Mouse (Mus musculus): Measurements from ENCODE around the gene Gm43638.
A peak's percentile ranks its signal among the peaks of the same experiment; 100 is the strongest.
"Not testable (repeated sequence)": the region's sequence is repeated elsewhere in the genome, so short reads cannot be mapped to it uniquely, and the experiment has no call there.

The Gm43638 gene

DNA sequence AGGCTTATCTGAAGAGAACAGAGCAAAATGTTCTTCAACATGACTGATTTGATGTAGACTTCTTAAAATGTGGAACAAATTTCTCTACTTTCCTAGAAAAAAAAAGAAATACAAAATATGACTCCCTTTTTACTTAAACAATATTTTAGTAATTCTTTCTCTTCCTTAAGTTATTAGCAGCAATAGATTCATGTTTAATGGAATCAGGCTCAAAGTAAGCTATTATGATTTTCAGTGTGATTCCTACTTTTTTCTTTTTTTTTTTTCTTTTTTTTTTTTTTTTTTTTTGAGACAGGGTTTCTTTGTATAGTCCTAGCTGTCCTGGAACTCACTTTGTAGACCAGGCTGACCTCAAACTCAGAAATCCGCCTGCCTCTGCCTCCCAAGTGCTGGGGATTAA lies at the start of gene Gm43638:
Gene Gm43638, minus strand, starts transcription at position 101 of the 400 bp plus-strand sequence.
- not testable (repeated sequence) for DNase-seq (ENCODE audit: low read depth, low spot score)

DNA sequence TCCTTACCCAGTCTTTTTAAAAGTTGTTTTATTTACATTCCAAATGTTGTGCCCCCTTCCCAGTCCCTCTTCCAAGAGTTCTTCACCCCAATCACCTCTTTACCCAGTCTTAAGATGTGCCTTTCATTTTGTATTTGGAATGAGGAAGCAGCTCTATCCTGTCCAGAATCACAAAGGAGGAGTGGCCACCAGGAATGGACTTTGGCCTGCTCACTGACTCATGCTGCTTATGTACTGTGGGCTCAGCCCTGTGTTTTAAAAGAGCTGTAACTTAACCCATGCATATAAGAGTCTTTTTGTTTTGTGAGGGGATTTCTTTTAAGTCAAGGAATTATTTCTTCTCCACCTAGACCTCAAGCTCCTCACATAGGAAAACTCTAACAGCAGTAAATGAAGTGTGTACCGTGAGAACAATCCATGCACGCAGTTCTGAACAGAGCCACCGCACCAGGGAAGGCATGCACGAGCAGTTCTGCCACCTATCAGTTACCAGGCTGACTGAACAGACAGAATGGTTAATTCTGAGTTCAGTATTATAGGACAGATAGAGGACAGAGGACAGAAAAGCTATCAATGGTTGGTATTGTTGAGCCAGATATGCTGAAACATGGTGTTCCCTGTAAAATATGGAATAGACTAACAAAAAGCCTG lies 49.5 kb upstream of the Gm43638 start:
- DNase-seq (ENCODE audit: low read depth, low spot score) = no peak

DNA sequence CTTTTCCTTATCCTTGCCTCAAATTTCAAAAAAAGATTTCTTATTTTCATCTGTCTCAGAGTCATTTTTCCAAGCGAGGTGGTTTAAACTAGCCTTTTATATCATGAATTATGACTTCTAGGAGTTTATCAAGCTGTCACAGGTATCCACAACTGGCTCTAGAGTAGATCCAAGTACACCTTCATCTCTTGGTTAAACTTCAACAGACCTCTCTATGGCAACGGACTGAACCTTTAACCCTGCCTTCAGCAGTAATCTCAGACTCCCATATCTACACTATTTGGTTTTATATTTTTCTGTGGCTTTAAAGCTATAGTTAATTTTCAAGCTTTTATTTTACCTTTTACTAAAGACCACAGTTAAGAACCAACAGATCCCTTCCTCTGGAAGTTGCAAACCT lies 45.7 kb upstream of the Gm43638 start:
- no peak for DNase-seq (ENCODE audit: low read depth, low spot score)

DNA sequence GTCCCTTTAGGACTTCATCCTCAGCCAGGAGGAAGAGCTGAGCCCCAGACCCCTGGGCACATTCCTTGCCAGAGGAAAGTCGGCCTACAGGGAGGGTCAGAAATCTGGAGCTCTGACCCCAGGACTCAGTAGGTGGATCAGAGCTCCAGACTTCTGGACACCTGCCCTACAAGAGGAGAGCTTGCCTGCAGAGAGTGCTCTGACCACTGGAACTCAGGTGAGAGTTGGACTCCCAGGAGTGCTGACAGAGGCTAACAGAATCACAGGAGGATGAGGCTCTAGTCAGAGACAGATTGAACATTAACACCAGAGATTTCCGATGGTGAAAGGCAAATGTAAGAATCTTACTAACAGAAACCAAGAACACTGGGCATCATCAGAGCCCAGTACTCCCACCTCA lies 37.0 kb upstream of the Gm43638 start:
- DNase-seq (ENCODE audit: low read depth, low spot score) = not testable (repeated sequence)

DNA sequence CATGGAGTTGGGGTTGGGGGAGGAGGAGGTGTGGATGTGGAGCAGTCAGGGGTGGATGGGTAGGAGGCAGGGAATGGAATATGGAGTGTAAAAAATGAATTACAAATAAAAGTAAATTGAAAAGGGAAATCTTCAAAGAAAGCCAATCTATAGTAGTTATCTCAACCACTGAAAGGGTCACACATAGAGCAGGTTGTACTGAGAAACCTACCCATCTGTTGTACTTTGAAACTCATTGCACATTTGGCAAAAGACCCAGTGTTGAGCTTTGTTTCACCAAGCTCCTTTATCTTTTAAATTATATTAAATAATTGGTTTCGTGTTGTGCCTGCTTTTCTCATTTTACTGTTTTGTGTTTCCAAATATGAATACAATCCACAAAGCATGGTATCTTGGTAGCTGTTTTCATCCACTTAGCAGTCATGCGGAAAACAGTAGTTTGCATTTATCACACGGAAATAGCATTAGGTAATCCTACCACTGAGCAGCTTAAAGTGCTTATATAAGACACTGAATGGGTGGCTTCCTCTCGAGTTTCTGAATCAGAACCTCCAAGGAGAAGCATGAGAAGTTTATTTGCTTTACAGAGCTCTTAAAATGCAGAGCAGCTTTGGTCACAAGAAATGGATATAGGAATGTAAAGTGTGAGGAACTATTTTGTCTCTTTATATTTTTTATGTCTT lies 19.3 kb upstream of the Gm43638 start:
- DNase-seq (ENCODE audit: low read depth, low spot score) = no peak

DNA sequence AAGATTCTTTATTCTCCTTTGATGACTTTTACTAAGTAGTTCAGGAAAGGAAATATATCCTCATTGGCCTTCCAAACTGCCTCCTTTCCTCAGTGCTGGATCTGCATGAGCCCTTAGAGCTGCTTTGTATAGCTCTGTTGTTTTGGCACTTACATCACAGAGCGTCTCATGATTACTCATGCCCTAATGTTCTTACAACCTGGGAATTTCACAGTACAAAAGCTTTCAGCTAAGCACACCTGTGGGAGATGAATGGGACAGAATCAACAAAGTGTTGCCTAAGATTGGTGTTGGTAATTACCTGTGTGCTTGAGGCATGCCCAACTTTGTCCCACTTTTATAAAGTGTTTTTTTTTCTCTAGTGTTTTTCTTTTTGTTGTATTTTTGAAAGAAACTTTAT lies 16.1 kb upstream of the Gm43638 start:
- no peak for DNase-seq (ENCODE audit: low read depth, low spot score)

DNA sequence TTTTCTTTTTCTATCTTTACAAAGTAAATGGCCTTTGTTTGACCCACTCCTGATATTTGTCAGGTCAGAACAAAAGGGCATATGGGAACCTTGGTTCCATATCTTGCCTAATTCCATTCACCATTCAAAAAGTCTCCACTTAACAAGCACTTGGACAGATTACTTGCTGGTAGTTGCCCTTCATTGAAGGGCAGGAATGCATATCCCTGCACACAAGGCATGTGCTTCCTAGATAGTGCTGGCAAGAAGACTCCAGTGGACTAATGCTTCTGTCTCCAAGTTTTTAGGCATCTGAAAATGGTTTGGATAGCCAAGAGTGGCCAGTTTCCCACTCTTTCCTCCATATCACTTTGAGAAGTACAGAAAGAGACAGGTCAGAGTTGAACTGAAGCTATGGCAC lies 12.7 kb upstream of the Gm43638 start:
- no peak for DNase-seq (ENCODE audit: low read depth, low spot score)

DNA sequence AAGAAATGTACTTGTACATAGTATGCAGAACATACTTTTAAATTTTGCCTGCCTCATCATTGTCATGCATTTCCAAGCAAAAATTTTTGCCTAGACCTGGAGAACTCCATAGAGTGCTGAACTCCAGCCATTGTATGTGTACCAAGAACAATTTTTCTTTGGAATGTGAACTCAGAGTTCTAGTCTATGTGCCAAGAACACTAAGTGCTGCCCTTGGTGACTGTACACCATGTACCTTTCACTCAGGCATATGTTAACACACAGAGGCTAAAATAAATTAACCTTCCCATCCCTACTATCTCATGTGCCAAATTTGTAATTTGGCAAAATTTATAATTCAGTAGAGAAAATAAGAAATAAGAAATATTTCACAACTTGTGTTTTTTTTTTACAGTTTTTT lies 12.3 kb upstream of the Gm43638 start:
- no peak for DNase-seq (ENCODE audit: low read depth, low spot score)

DNA sequence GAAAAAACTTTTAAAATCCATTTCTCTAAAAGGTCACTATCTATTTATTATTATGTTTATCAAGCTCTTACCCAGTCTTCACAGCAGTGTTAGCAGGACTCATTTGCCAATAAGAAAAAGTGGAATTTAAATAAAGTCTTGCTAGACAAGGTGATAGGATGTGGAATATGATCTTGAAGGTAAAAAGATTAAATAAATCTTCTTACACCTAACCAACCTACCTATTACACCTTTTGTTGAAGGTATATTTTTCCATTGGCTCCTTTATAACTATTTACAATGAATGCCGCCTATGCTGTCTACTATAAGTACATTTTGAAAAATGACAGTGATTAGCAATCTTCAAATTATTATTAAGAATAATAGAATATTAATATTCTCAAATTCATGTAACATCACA lies 4.2 kb upstream of the Gm43638 start, which contains the start of gene Ugt2a1:
Gene Ugt2a1, minus strand, starts transcription at position 101 of the 400 bp plus-strand sequence.
- no peak for DNase-seq (ENCODE audit: low read depth, low spot score)

DNA sequence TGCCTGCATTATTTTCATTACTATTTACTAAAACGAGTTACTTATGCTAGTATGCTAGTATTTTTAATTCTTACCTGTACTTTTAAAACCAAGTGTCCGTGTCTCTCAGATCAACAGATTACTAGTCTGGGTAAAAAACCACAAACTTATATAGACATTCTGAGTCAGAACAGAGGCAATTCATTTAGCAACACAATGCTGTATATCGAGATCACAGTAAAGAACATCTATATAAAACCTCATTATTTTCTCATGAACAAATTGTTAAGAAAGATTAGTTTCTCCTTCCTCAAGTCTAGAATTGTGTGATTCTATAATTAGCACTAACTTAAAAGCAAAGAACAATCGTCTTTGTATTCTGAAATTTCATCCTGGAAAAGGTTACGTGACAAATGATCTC lies 4.4 kb downstream of the Gm43638 start, which contains the start of gene Ugt2a2:
Gene Ugt2a2, minus strand, starts transcription at position 101 of the 400 bp plus-strand sequence.
- DNase-seq (ENCODE audit: low read depth, low spot score) = no peak

DNA sequence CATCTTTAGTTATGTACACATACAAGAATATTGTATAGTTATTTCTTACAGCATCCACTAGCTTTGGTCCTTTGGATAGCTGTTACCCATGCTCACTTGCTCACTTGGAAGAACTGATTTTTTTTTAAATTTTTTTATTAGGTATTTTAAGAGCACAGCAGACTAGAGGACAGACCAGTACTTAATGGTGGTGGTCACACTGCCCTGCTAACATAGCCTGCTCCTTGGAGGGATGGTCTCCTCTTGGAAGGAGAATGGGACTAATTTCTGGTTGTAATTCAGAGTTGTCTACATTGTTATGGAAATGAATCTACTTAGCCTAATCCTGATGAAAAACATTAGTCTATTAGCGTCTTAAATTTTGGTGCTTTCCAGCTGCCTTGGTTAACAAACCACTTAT lies 27.8 kb downstream of the Gm43638 start:
- DNase-seq (ENCODE audit: low read depth, low spot score) = no peak

DNA sequence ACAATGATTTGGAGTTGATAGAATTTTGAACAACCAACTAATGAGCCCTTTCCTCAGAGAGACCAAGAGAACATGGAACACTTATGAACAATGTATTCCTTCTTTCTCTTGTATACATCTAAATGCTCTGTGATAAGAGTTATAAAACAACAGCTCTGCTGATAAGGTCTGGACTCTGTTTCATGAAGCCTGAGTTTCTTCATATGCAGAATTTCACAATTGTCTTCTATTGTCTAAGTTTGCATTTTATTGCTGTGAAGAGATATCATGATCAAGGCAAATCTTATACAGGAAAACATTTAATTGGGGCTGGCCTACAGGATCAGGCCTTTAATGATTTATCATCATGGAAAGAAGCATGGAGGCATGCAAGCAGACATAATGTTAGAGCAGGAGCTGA lies 28.9 kb downstream of the Gm43638 start:
- DNase-seq (ENCODE audit: low read depth, low spot score) = no peak

DNA sequence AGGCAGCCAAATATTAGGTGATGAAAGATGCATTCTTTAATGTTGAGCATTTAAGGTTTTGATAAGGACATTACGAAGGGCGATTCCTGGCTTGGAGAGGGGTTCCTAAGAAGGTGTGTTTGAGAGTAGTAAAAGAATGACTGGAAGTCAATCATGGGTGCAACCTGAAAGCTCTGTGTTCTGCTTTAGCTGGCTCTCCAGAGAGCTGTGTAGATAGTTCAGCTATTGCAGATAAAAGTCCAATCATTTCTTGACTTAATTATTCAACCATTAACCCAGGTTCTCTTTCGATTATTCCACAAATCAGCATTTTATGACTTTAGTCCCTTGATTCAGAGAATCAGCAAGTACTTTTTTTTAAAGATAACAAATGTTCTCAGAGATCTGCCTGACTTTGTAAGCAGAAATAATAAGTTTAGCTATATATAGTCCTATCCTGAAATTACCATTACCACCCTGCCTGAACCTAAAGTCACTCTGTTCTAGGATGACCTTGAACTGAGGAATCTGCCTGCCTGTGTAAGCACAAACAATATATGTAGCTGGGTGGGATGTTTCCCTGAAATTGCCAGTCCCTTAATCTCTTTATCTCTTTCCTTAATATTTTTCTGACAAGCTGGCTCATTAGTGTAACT lies 30.3 kb downstream of the Gm43638 start:
- no peak for DNase-seq (ENCODE audit: low read depth, low spot score)

DNA sequence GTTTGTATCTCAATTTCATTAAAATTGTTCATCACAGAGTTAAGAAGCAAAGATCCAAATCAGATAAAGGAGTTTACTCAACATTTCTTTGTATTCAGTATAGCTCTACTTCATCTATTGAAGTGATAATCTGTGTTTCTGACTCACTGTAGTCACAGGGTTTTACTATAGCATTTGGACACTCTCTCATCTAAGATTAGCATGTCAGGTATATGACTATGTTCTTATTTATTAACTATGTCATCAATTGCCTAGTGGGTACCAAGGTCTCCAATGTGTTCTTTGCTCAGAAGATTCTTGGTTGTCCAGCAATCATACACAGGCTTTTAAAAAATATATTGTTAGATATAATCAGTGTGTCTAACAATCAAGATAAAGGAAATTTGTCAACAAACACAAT lies 31.1 kb downstream of the Gm43638 start:
- DNase-seq (ENCODE audit: low read depth, low spot score) = no peak

DNA sequence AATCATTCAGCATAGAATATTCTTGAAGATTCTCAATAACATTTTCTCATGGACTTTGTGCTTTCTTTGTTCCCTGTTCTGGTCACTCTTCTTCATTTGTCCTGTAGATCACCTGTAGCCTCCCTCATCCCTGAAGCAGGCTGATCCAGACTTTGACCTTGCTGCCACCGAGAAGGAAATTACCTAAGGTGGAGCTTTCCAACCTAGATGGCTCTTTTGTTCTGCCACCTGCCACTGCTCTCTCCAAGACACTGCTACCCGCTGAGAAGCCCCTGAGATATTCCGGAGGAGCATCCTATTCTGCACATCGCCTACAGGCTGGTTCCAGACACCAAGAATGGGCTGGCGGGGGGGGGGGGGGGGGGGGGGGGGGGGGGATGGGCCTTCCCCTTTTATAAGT lies 34.1 kb downstream of the Gm43638 start:
- not testable (repeated sequence) for DNase-seq (ENCODE audit: low read depth, low spot score)

DNA sequence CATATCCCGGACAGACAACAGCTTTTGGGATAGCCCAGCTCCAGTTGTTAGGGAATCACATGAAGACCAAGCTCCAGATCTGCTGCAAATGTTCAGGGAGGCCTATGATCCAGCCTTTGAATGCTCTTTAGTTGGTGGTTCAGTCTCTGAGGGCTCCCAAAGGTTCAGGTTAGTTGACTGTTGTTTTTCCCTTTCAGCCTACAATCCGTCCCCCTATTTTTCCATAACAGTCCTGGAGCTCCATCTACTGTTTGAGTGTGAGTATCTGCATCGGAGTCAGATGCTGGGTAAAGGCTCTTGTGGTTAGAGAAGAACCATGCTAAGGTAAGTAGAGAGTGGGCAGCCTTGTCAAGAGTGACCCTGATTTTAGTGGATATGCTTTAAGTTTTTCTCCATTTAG lies 50.3 kb downstream of the Gm43638 start:
- DNase-seq (ENCODE audit: low read depth, low spot score) = peak; percentile 14

DNA sequence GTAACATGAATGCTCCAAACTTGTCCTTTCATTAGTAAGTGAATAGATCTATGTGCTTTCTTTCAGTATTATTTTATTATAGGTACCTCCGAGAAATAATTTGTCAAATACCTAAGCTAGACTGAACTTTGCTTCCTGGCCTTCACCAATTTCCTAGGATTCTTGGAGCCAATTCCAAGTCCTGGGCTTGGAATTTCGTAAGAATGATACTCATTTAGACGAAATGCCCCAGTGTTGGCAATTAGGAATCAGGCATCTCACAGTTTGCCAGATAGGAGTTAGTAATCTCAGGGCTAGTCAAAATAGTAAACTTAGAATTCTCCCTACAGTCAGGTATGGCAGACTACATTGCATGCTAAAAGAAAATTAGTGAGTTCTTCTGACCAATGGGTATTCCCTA lies 60.9 kb downstream of the Gm43638 start:
- no peak for DNase-seq (ENCODE audit: low read depth, low spot score)

DNA sequence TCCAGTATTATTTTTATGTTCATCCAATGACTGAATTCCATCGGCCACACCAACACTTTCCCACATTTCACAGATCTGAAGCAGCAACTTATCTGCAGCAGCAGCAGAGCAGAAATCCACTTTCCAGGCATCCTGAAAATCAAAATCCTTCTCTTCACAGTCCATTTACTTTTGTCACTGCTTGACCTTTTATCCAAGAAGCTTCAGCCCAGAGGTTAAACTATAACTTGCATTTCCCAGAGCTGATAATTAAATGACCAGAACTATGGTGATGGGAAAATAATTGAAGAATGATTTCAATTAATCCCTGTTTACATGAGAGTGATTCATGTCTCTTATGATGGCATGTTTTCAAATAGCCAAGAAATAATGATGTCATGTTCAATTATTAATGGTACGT lies 62.6 kb downstream of the Gm43638 start, which contains the start of gene Ugt2b38:
Gene Ugt2b38, minus strand, starts transcription at position 163 of the 400 bp plus-strand sequence.
- DNase-seq (ENCODE audit: low read depth, low spot score) = not testable (repeated sequence)
